Mouse (Mus musculus) layer of hippocampus, adult 18-20 months (tissue): Measurements from ENCODE around the gene Tmem176a. TPM values are rescaled to one million over a fixed set of nuclear protein-coding genes. Genes with fewer than 3 reads are reported as not detected.

ENCODE experiments used
- DNase-seq, 2 experiments: peaks; one replicate each; pipeline ENCODE4 v3.0.0; 2022; ENCODE audit warnings: low spot score in 2 of 2
- total RNA-seq, 2 experiments: library from RNA; stranded (reverse); gene quantifications; 2 replicates each; pipeline ENCODE4 v1.2.3; 2021

Tmem176a gene
- total RNA-seq, 2 experiments from 2014 or later: 32.4 to 36.3 TPM

DNA sequence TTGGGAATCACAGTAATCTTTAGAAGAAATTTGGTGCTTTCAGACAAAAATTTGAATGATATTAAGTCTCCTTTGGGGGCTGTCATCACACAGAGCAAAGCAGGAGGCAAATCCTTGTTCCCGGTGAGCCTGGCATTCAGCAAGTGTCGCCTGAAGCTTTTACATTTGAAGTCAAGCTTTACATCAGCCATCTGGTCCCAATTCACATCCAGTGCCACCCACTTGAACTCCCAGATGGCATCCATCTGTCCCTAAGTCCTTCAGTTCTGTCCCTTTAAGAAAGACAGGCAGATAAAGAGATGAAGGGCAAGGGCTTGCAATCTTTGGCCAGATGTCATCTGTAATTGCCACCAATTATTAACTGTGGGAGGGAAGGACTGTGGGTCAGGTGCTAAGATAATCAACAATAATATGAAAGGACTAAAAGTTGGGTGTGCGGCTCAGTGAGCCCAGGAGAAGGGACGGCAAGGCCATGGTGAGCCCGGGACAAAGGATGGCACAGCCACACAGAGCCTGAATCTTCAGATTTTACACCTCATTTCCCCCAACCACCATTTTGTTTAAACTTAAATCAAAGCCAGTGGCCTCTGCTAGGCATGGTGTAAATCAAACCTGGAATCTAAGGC, 35.9 kb downstream of the Tmem176a start:
- DNase-seq: peak; percentile 9 to 63

DNA sequence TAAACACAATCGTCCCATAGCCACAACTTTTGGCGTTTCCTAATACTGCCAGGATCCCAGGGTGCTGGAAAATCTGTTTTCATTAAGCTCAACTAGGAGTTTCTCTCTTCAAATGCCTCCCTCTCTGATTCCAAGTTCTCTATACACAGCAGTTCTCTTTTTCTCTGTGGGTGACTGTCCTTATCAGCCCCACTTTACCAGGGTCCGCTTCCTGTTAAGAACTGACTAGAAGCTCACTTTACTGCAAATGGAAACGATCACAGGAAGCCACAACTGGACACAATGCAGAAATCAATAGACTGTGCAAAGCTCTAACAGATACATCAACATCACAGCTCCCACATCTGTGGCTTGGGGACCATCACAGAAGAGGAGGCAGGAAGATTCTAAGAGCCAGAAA, 53.5 kb downstream of the Tmem176a start:
- DNase-seq: no peak

DNA sequence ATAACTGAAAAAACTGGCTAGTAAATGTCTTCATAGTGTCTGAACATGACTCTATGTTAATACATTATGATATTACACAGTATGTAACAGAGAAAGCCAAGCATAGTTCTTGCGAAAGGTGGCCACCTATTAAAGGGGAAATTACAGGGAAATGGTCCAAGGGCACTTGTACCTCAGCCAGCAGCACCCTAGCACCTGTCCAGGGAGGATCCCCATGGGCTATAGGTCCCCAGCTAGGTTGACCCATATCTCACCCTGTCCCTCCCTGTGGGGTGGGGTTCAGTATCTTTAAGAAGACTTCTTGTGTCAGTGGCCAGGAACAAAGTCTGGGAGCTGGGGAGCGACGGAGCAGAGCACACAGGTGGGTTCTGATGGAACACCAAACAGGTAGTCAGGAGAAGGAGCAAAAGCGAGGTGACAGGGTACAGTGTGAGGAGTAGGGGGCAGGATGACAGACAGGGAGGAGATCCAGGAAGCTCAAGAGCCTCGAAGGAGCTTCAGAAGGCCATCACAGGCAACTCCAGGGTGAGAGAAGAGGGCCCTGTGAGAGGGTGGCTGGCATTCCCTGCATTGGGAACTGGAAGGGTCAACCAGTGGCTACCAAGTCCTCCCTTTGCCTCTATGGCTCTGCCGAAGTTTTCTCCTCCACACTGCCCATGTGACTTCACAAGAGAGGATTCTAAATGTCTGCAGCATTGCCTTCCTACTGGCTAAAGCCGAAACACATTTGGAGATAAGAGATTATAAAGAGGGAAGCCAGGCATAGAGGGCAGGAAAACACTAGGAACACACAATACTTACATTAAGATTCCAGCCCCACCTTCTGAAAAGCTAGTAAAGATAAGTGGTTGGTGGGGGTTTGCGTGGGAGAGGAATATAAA, 54.5 kb downstream of the Tmem176a start:
- DNase-seq: no peak

DNA sequence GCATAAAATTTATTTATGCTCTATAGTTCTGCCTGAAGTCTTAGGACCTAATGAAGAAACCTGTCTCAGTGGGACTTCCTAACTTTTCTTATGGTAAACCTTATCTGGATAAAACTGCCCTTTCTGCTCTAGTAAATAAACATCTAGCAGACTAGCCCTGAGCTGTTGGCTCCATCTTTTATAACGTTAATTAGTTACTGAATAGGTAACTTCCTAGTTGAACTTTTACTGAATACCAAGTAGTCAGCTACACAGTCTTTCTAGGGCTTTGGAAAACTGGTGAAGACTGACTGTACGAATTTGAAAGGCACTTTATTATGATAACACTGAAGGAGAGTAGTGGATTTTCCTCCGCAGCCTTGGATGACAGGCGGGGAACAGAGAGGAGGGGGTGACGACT, 55.2 kb downstream of the Tmem176a start:
- no peak for DNase-seq

Other genes starting within 250 kb of the Tmem176a start
- gene Repin1, start 247.0 kb upstream of the Tmem176a start, total RNA-seq: 10 to 100 TPM; 48.0 to 51.0 TPM
- gene Gm44965, start 247.0 kb upstream of the Tmem176a start, total RNA-seq: not detected
- gene Zfp775, start 238.9 kb upstream of the Tmem176a start, total RNA-seq: 1 to 10 TPM; 7.1 to 8.2 TPM
- gene AI854703, start 214.2 kb upstream of the Tmem176a start, total RNA-seq: 10 to 100 TPM; 13.4 to 13.6 TPM
- under 1 TPM; 0.77 to 0.81 TPM for gene Gimap8, start 193.7 kb upstream of the Tmem176a start, total RNA-seq
- gene Gimap9, start 164.8 kb upstream of the Tmem176a start, total RNA-seq: 1 to 10 TPM in 1 of 2 experiments, under 1 TPM in 1; 0.48 to 1.1 TPM
- gene Gimap4, start 156.4 kb upstream of the Tmem176a start, total RNA-seq: not detected
- gene Gimap6, start 132.7 kb upstream of the Tmem176a start, total RNA-seq: 1 to 10 TPM; 4.3 to 4.9 TPM
- 1 to 10 TPM in 1 of 2 experiments, not detected in 1; 1.9 TPM for gene Gm28053, start 122.3 kb upstream of the Tmem176a start, total RNA-seq
- gene Gimap7, start 122.3 kb upstream of the Tmem176a start, total RNA-seq: not detected
- 1 to 10 TPM; 1.4 to 1.9 TPM for gene Gimap1, start 101.9 kb upstream of the Tmem176a start, total RNA-seq
- under 1 TPM; 0.62 to 0.99 TPM for gene Gimap5, start 94.7 kb upstream of the Tmem176a start, total RNA-seq
- not detected for gene Gimap3, start 70.1 kb upstream of the Tmem176a start, total RNA-seq
- gene Tmem176b, start 577 bp downstream of the Tmem176a start, total RNA-seq: 10 to 100 TPM; 58.5 to 61.2 TPM
- gene Aoc1, start 32.0 kb downstream of the Tmem176a start, total RNA-seq: not detected
- not detected for gene 1600015I10Rik, start 89.0 kb downstream of the Tmem176a start, total RNA-seq
- gene Doxl2, start 134.0 kb downstream of the Tmem176a start, total RNA-seq: not detected
- gene Svs1, start 145.9 kb downstream of the Tmem176a start, total RNA-seq: not detected
- 1 to 10 TPM; 4.7 to 7.1 TPM for gene Gpnmb, start 195.6 kb downstream of the Tmem176a start, total RNA-seq
- gene Malsu1, start 232.9 kb downstream of the Tmem176a start, total RNA-seq: 10 to 100 TPM; 18.8 to 25.0 TPM